Mouse (Mus musculus) kidney, postnatal 14 days (tissue): Measurements from ENCODE around the gene Pipox.

Experiments
- DNase-seq: peaks from one replicate; pipeline ENCODE4 v3.0.0; 2022; ENCODE audit warnings: mixed read lengths

Gene Pipox

DNA sequence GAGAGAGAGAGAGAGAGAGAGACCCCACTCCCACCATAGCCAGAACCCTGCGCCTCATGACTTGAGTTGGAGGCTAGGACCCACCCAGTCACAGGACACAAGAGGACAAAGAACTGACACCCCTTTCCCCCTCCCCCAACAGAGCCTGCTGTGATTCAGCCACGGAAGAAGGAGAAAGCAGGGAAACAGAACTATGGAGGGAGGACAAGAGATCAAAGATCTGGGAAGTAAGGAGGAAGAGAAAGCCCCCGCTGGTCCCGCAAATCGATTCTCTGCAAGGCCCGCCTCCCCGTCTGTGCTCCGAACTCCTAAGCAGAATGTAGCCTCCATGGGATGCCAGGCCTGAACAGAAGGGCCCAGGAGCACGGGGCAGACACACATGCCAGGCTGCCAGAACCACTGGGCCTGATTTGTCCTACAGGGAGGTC is 12.9 kb upstream of the Pipox start:
- DNase-seq = no peak

DNA sequence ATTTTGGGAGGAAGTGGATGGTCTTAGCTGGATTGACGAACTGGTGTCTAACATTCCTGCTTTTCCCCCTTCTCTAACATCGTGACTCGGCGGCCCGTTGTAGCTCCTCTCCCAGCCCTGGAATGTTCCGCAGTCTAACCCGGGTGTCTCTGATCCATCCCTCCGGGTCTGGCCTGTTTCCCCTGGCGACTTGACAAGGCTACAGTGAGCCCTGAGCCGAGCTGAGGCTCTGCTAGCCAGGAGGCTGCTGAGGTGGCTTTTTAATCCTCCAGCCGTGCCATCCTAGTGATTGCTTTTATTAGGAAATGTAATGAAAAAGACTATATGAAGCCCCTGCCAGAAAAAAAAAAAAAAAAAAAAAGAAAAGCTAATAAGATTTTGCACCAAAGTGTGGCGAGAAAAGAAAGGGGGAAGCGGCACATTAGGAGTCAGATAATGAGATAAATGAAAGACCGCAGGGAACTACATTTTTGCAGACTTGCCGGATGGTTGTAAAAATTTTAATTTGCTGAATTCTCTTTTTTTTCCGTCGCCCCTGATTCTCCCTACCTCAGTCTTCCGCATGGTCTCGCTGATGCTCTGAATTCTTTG is 12.3 kb upstream of the Pipox start:
- DNase-seq = no peak

GRCm38 (mm10) chr11:77904707-77905106 is 10.8 kb upstream of the Pipox start:
- no peak for DNase-seq

GRCm38 (mm10) chr11:77903761-77904160 is 9.9 kb upstream of the Pipox start:
- no peak for DNase-seq

DNA sequence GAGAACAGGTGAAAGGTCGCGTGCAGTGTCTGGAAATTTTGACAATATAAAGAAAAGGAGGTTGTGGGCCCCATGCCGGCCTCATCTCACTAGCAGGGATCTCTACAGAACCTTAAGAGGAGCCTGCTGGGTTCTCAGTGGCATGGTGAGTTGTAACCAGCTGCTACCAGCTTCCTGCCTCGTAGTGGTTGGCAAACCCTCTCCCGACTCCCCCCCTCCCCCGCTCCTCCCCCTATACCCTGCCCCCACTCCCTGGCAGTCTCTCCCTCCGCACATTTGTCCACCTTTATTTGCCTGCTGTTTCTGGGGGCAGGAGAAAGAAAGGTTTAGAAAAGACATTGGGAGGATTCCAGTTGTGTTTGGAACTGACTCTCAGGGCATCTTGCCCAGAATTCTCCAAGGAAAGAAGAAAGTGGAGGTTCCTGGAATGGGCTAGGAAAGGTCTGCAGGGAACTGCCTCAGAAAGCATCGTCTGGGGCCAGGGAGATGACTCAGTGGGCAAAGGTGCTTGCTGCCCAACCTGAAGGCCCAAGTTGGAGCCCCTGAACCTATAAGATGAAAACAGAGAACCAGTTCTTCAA is 8.0 kb upstream of the Pipox start:
- DNase-seq = no peak

GRCm38 (mm10) chr11:77901366-77901765 is 7.5 kb upstream of the Pipox start:
- DNase-seq = no peak

DNA sequence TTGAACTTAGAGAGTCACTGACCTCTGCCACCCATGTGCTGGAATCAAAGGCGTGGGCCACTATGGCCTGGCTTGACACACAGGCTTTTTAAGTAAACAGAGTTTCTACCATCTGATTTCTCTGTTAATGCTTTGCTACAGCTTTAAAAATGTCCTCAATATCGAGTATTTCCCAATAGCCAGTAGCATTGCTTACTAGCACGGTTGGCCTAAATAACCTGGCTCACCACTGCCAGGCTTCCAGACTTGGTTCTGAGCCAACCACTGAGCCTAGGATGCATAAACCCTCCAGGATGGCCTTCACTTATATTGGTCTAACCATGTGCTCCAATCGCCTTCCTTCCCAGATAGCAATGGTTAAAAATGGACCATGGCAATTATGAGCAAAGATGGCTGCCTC is 6.8 kb upstream of the Pipox start:
- DNase-seq = no peak

- DNase-seq = no peak
These were observed 6.3 kb upstream of the Pipox start for GRCm38 (mm10) chr11:77900187-77900586.

GRCm38 (mm10) chr11:77896820-77897805 is 3.2 kb upstream of the Pipox start:
- DNase-seq = no peak

- no peak for DNase-seq
These were observed 2.6 kb upstream of the Pipox start for GRCm38 (mm10) chr11:77896480-77896819.

- no peak for DNase-seq
These were observed 2.1 kb upstream of the Pipox start for GRCm38 (mm10) chr11:77896011-77896410.

GRCm38 (mm10) chr11:77894967-77895366 is 1.1 kb upstream of the Pipox start:
- no peak for DNase-seq

DNA sequence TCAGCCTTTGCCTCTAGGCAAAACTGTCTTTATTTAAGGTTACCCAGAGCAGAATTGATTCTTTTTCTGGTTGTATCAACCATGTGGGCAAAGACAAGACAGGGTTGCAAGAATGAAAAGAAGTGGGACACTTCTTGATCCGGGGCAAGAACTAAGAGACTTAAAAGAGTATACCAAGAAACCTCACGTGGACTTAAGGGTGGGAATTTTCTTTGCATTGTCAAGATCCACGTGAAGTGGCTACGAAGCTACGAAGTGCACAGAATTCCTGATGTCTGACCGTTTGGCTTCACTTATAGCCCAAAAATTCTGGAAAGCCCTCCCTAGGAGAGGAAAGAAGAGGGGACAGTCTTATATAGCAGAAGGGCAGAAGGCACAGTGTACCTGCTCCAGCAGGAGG is 613 bp downstream of the Pipox start:
- no peak for DNase-seq

GRCm38 (mm10) chr11:77892883-77893282 is 1.0 kb downstream of the Pipox start:
- no peak for DNase-seq

- peak; percentile 45 for DNase-seq
These were observed 3.1 kb downstream of the Pipox start for GRCm38 (mm10) chr11:77890648-77891258.

DNA sequence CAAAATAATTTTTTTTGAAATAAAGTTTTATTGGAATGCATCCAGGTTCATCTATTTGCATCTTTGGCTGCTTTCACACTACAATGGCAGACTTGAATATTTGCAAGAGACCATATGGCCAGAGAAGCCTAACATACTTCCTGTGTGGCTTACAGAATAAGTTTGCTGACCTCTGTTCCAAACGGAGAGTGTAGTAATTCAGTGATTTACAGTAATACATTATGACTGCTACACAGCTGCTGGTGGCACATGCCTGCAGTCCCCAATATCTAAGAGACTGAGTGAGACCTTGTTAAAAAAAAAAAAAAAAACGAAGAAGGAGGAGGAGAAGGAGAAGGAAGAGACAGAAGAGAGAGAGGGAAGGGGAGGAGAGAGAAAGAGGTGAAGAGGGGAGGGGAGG is 4.4 kb downstream of the Pipox start:
- DNase-seq = no peak

GRCm38 (mm10) chr11:77888846-77889245 is 5.0 kb downstream of the Pipox start:
- DNase-seq = no peak

- DNase-seq = peak; percentile 39
These were observed 6.4 kb downstream of the Pipox start for GRCm38 (mm10) chr11:77887373-77887960.

DNA sequence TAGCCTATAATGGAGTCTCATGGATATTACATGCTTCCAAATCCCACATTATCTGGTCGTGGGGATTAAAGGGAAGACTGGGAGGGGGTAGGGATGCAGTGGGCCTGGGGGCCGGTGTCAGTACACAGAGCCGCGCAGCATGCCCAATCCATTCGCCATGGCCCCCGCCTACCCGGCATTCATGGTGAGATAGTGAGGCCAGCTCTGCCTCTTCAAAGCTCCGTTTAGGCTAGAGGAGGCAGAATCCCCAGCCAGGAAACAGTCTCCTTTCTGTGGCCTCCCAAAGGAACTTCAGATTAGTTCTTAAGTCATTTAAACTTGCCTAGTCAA is 8.7 kb downstream of the Pipox start:
- DNase-seq = no peak

DNA sequence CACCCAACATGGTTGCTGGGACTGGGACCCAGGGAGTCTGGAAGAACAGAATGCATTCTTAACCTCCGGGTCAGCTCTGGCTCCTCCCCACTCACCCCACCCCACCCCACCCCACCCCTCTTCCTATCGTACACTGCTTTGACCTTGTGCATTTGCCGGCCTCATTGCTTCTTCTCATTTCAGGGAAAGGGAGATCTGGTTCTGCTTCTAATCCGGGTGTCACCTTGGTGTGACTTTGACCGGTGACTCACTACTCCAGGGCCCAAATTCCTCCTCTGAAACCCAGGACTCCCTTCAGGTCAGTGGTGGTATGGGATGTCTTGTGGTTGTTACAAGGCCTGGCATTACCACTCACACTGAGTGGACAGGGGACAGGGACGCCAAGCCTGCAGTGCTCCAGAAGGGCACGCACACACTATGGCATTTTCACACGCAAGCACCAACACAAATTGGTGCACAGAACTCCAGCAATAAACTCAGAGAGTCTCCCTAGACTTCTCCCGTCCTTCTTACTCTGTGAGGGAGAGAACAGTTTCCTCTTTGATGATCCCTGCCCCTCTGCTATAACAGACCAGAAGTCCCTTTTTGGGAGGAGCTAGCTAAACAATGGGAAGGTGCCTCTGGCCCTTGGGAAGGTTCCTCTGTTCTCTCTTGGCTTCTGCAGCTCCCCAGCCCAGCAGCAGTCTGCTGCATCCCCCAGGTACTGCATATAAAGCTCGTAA is 9.2 kb downstream of the Pipox start:
- DNase-seq = peak; percentile 39

DNA sequence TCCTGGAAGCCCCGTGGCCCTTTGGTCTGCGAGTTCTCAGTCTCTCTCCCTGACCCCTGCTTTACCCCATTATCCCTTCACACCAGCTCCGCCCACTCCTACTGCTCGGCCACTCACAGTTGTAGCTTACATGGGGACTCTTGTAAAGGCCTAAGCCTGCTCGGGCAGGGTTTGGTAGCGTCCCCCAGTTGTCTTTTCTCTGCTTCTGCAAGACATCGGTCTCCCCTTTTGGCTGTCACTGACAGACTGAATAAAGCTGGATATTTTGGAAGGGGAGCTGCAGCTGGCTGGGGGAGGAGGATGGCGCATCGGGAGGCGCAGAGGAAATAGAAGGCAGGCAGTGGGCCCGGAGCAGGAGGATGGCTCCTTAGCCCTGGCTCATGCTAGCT is 17.1 kb downstream of the Pipox start:
- DNase-seq = no peak
